Mouse (Mus musculus) ovary, adult 2 months (tissue): ENCODE data around the gene Ap1g2. TPM values are rescaled to one million over a fixed set of nuclear protein-coding genes. Genes with fewer than 3 reads are reported as not detected.

ENCODE experiments used
- polyA plus RNA-seq: library from polyadenylated mRNA; depleted of rRNA; stranded (reverse); fragments of >200 nt; gene quantifications from 2 replicates; pipeline ENCODE4 v1.2.3, GENCODE M21; 2012; rRNA removed

Gene Ap1g2
- polyA plus RNA-seq, result 36.3 and 37.4 TPM in 2 replicates

DNA sequence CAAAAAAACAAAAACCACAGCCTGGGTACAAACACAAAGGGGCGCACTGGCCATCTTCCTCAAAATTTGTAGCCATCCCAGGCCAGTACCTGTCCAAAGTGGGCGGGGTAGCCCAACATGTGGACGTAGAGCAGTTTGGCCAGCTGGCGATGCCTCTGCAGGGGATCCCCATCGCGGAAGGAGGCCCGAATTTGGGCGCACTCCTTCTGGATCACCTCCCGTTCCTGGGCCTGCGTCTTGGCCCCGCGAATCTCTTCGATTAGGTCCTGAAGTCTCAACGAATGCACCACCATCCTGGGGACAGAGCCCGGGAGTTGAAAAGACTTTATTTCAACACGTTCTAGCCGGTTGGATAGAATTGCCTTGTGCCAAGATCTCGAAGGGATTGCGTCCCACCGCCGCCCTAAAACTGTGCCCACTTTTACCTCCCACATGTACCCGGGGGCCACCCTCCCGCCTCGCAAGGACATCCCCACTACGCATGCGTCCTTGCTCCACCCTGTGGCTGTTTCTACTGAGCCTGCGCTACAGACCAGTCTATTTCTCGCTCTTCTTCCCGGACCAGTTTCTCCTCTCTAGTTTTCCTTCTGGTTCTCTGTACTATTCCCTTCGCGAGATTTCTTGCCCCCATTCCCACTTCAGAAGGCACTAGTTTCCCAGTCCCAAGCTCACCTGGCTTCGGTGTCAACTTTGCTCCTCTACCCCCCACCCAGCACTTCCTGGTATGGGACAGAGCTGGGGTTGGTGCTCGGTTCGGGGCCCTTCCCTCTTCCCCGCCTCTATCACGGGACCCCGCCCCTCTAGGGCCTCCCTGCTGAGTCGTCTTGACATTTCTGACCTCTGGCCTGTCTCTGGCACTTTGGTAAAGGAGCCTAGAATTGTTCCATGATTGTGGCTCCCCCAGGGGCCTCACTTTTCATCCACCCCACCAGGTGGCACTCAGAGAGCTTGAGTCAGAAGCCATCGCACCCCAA is at the start of gene Ap1g2:
Ap1g2 (minus strand) TSS at position 758 of the 974 bp plus-strand sequence.

DNA sequence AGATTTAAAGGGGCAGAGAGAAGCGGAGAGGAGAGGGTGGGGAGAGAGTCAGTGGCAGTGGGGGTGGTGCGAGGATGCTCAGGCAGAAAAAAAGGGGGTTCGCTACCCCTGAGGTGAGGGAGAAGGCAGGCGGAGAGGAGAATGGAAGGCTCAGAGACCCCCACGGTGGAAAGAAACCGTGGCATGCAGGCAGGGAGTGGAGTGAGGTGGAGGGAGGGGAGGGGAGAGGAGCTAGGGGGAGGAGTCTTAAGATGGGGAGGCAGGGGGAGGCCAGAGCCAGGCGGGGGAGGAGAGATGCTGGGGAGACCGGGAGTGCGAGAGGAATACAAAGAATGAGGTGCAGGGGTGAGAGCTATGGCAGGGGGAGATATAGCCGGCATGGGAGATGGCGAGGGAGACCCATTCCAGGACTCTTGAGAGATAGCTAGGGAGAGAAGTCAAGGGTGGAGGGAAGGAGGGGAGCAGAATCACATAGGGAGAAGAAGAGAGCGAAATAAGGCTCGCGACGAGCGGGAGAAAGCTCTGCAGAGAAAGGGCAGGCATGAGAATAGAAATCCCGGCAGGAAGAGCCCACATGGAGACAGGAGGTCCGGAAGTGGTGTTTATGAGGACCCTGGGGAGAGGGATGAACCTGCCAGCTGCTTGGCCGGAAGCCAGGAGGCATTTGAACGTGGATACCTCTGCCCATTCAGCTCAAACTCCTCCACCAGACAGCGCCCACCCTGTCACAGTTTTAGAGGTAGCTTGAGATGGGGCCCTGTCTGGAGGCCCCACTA is 10.2 kb upstream of the Ap1g2 start, which contains the start of gene Jph4:
Jph4 (minus strand) TSS at position 511 of the 776 bp plus-strand sequence.

DNA sequence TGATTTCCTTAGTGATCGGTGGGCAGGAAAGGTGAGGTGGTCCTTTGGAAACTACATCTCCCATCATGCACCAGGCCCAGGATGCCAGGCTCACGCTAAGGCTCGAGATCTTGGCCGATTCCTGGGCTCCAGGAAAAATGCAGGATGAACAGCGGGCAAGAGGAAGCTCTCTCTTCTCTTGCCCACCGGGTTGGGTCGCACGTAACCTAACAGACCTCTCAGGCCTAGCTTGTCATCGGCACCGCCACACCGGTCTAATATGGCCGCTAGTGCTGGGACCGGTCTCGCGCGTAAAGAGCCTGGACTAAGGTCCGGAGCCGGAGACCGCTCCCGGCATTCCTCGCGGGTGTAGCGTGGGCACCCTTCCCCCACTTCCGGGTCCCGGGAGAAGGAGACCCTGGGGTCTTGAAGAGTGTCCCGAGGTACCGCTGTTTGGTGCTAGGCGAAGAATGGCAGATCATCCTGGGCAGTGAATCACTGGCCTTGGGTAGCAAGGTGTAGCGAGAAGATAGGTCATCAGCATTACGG is 11.6 kb downstream of the Ap1g2 start, which contains the start of gene Thtpa:
Thtpa (plus strand) TSS at position 81 of the 528 bp plus-strand sequence.

DNA sequence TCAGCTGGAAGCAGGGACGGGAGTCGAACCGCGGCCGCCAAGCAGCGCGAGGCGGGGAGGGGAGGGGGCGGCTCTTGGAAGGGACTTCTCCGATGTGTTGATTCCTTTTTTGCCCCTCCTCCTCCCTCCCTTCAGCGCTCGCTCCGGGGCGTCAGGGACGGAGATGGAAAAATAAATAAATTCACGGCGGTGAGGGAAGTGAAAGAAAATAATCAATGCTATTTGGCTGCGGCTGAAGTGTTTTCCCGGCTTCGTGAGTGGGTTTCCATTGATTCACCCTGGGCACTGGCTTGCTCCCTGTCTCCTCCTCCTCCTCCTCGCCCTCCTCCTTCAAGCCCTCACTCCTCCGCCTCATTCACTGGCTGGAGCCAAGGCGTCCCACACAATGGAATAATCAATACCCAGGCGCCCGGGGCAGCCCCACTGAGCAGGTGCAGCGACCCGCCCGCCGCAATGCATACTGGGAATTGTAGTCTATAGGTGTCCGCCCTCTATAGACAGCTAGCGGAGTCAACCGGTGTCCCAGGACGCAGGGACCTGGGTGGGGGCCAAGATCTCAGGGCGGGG is 14.3 kb downstream of the Ap1g2 start, which contains the start of gene Zfhx2:
Zfhx2 (minus strand) TSS at position 314 of the 567 bp plus-strand sequence.

Other genes with a start within 250 kb of the Ap1g2 start
- gene Homez, start 235.6 kb downstream of the Ap1g2 start, polyA plus RNA-seq, result 6.3 and 8.0 TPM in 2 replicates
- 34.3 and 54.4 TPM in 2 replicates for gene Ppp1r3e, start 229.0 kb downstream of the Ap1g2 start, polyA plus RNA-seq
- 48.5 and 61.4 TPM in 2 replicates for gene Bcl2l2, start 223.2 kb downstream of the Ap1g2 start, polyA plus RNA-seq
- gene Gm20521, start 223.2 kb downstream of the Ap1g2 start, polyA plus RNA-seq, result 14.1 and 17.9 TPM in 2 replicates
- 120 and 167 TPM in 2 replicates for gene Pabpn1, start 214.1 kb downstream of the Ap1g2 start, polyA plus RNA-seq
- gene Slc22a17, start 193.5 kb downstream of the Ap1g2 start, polyA plus RNA-seq, result 262 and 375 TPM in 2 replicates
- gene Efs, start 180.5 kb downstream of the Ap1g2 start, polyA plus RNA-seq, result 66.5 and 92.1 TPM in 2 replicates
- gene Il25, start 173.9 kb downstream of the Ap1g2 start, polyA plus RNA-seq, result 0.97 and 1.7 TPM in 2 replicates
- 2.8 and 5.0 TPM in 2 replicates for gene Cmtm5, start 170.3 kb downstream of the Ap1g2 start, polyA plus RNA-seq
- 0.36 and 0.39 TPM in 2 replicates for gene Myh6, start 139.7 kb downstream of the Ap1g2 start, polyA plus RNA-seq
- not detected in 2 replicates for gene Gm17428, start 129.7 kb downstream of the Ap1g2 start, polyA plus RNA-seq
- 0.63 and 0.85 TPM in 2 replicates for gene Myh7, start 112.0 kb downstream of the Ap1g2 start, polyA plus RNA-seq
- gene Ngdn, start 91.1 kb downstream of the Ap1g2 start, polyA plus RNA-seq, result 8.5 and 10.3 TPM in 2 replicates
- 1.3 and 1.5 TPM in 2 replicates for gene Zfhx2, start 14.3 kb downstream of the Ap1g2 start, polyA plus RNA-seq
- 5.6 and 7.9 TPM in 2 replicates for gene Thtpa, start 11.8 kb downstream of the Ap1g2 start, polyA plus RNA-seq
- 14.2 and 24.0 TPM in 2 replicates for gene Jph4, start 10.3 kb upstream of the Ap1g2 start, polyA plus RNA-seq
- gene Dhrs2, start 115.4 kb upstream of the Ap1g2 start, polyA plus RNA-seq, result 0.17 and 0.26 TPM in 2 replicates